Mouse (Mus musculus) kidney, adult 8-10 months (tissue): ENCODE results near the gene Cep170b.

Experiments used
- DNase-seq, 2 experiments: peaks; one replicate each; pipeline ENCODE4 v3.0.0; 2022

The Cep170b gene

DNA sequence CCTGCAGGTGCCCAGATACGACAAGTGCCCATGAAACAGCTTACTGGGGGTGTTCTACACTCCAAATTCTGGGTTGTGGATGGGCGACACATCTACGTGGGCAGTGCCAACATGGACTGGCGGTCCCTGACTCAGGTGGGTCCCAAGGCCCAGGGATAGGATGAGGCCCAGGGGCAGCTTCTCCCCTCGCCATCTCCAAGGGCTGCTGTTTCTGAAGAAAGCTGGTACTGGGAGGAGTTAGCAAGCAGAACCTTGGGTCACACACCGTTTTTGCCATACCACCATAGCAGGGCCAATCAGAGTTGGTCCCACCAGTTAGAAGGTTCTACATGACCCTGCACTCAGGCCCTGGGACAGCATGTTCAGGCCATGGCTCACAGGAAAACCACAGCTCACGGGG, 44.7 kb downstream of the Cep170b start:
- no peak for DNase-seq

DNA sequence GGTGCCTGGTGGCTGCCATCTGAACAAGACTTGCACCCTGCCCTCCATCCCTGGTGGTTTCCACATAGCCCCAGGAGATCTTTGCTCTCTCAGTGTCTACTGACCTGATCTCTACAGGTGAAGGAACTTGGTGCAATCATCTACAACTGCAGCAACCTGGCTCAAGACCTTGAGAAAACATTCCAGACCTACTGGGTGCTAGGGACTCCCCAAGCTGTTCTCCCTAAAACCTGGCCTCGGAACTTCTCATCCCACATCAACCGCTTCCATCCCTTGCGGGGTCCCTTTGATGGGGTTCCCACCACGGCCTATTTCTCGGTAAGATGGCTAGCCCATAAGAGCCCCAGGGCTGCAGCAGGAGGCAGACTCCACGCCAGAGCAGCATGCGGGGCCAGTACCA, 46.3 kb downstream of the Cep170b start:
- no peak for DNase-seq

DNA sequence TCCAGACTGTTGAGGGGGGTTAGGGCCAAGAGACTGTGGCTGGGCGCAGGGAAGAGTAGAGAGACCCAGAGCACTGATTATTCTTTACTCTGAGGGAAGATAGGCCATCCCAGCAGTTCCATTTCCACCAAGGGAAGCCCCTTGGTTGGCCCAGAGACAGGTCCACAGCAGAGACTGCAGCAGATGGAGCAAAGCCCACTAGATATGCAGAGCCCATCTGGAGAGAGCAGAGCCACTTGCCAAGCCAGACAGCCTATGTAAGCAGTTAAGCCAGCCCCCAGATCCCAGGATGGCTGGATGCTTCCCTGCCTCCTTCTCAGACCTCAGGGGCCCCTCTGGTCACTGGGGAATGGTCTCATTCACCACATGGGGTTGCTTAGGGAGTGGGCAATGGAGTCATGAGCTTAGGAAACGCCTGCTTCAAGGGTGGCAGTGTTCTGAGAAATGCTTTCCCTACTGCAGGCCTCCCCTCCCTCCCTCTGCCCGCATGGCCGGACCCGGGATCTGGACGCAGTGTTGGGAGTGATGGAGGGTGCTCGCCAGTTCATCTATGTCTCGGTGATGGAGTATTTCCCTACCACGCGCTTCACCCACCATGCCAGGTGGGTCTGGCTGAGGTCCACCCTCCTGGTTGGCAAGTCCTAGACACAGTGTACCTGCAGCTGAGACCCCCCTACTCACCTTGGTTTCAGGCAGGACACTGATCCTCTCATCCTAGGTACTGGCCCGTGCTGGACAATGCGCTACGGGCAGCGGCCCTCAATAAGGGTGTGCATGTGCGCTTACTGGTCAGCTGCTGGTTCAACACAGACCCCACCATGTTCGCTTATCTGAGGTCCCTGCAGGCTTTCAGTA, 47.0 kb downstream of the Cep170b start:
- DNase-seq = no peak

DNA sequence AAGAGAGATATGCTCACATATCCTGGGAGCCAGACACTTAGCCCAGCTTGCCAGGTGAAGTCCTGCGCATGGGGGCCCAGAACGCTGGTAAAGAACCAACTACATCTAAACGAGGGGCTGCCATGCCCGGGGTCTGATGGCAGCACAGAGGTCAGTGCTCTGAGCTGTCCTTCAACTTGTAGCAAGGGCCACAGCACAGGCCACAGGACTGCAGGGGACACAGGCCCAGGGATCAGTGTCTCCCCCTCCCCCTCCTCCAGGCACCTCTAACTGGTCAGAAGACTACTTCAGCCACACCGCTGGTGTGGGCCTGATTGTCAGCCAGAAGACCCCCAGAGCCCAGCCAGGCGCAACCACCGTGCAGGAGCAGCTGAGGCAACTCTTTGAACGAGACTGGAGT, 47.9 kb downstream of the Cep170b start:
- DNase-seq = no peak

DNA sequence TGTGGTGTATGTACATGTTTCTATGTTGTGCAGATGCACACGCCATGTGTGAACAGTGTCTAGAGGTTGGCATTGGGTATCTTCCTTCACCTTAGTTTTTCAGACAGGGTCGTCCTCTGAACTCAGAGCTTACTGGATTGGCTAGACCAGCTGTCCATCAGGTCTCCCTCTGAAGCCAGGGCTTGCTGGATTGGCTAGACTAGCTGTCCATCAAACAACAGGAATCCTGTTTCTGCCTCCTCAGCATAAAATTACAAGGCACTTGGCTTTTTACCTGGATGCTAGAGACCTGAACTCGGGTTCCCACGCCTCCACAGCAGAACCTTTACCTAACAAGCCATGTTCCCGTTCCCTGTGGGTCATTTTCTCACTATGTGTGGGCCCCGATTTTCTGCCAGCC, 48.8 kb downstream of the Cep170b start:
- DNase-seq = no peak

DNA sequence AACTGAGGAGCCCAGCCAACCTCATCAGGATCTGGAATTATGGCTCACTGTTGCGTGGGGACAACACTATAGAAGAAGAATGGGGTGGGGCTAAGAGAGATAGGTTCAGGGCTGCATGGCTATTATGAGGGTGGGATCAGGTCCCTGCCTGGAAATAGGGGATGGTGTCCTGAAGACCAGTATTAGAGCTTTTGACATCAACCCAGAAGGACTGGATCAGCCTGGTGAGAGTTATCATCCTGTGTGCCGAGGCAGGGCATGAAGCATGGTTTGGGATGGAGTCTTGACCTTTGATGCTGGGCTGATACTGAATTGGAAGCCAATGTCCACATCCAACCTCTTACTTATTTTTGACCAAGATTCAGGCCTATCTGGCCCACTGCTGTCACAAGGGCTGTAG, 49.5 kb downstream of the Cep170b start:
- DNase-seq = no peak

DNA sequence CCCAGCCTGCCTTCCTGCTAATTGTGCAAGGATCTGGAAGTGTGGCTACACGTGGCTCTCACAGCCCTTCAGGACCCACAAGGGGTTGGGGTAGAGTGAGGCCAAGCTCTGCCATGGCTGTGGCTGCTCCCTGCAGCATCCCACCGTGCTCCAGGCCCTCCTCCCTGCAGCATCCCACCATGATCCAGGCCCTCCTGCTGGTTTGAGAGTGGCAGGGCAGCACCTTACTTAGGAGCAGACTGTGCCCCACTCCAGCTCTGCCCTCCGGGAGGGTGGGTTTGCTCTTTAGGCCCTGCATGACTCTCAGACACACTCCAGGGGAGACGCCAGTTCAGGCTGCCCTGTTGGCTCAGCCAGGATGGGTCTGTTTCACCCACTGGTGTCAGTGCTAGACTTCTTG, 50.1 kb downstream of the Cep170b start:
- DNase-seq = no peak

DNA sequence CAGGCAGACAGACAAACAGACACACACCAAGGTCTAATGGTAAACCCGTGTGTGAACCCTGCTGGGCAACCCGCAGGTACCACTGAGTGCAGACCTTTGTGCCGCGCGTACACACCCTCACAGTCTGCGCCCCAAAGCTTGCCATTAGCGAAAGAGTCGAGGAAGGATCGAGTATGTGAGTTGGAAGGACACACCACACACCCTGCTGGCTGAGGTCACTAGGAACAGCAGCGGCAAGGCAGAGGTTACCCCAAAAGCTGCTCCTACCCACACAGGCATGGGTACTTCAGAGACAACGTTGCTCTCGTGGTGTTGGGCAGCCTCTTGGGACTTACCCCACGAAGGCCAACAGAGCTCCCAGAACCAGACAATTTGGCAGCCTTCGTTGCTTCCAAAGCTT, 52.1 kb downstream of the Cep170b start:
- no peak for DNase-seq

DNA sequence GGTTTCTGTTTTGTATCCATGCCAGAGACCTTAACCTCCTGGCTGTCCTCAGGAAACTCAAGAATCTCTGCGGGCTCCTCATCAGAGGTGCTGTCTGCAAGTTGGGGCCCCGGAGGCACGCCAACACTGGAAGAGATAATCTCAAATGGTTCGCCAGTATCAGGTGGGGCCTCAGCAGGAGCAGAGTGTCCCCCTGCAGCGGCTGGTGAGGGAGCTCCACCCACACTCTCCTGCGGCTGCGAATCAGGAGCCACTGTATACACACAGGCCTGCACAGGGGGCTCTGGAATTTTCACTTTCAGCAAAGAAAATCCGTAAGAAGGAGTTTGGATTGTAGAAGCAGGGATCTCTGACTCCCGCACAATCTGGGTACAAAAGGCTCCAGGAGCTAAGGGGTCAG, 53.1 kb downstream of the Cep170b start:
- DNase-seq = no peak

DNA sequence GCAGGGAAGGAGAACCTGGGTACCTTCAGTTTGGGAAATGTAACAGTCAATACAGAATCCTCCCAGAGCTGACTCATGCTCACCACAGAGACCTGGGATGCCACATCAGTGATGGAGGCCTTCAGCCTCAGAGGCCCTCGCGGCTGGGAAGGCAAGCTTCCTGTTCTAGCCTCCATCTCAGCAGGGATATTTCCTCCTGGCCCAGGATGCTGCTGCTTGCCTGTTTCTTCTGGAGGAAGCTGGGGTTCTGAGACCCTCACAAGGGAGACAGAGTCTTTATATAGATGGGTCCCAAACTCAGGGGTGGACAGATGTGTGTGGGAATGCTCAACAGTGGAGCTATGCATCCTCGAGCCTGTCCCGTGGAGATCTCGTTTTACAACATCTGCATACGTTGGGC, 53.8 kb downstream of the Cep170b start:
- no peak for DNase-seq

DNA sequence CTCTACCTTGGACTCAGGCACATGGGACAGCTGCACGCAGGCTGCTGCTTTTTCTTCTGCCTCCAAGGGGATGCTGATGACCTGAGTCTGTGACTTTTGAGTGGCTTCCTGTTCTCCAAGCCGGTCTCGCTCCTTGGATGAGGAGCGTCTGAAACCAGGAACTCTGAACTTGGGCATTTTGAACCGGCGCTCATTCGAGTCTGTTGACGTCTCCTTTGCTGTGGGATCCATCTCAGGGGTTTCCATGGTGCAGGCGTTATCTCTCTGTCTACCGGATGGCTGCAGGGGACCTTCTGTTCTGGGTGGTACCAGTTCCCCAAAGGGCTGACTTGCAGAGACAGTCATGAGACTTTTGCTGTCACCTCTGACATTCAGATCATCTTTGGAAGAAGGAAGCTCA, 54.2 kb downstream of the Cep170b start:
- DNase-seq = no peak

DNA sequence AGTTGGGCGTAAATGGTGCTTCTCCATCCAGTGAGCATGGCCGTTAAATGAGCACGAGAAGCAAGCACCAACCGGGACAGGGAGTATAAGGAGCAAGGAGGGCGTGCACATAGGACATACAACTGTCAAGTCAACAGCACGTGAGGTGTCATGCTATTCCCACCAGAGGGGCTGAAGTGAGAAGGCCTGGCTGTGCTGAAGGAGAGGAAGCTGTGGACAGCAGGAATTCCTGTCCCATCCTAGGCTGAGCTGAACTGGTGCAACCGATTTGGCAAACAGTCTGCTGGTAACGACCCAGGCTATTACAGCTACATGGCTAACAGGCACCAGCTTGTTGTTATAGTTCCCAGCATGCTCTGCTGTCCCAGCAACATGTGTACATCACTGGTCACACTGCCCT, 70.8 kb downstream of the Cep170b start:
- no peak for DNase-seq

DNA sequence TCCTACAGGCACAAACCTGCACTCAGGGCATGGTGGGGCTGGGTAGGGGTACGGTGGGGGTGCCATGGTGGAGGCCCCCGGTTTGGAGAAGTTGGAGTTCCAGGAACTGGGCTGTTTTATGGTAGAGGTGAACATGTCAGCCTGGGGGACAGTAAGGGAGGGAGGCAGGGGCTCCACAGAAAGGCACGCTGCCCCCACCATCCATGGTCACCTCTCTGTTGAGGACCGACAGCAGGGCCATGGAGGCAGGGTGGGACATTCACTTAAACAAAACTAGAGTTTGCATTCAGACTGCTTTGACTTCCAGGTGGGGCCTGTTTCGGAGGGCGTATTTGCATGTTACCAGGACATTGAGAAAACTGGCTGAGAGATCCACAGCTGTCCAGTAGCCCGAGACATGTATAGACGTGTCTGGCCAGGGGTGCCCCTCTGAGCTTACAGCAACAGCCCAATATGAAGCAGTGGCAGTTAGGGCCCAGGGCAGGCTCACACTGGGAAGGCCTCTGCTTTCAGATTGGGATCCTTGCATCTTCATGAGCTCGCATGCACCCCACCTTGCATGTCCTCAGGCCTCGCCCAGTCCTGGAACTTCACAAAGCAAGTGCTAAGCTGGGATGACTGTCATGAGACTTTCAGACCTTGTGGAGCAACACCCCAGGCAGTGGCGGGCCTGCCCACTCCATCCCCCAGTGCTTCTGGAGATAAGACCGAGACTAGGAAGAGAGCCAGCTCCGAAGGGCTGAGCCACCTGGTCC, 73.5 kb downstream of the Cep170b start:
- DNase-seq = no peak

DNA sequence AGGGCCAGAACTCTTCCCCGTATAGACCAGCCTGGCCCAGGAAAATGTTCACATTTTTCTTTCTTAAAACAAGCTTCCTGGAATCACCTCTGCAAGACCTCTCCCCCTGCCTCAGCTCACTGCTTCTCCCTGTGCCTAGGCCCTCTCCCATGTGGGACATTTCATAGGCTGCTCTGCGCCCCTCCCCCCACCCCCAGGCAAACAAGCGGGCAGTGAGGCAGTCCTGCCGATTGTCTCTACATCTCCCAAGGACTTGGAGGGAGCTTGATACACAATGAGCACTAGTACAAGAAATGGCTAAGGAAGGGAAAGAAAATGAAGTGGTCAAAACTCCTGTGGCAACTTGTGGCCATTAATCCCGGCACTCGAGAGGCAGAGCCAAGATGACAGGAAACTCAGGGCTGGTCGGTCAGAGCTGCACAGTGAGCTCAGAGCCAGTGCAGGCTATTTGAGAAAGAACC, 74.1 kb downstream of the Cep170b start:
- DNase-seq = no peak

DNA sequence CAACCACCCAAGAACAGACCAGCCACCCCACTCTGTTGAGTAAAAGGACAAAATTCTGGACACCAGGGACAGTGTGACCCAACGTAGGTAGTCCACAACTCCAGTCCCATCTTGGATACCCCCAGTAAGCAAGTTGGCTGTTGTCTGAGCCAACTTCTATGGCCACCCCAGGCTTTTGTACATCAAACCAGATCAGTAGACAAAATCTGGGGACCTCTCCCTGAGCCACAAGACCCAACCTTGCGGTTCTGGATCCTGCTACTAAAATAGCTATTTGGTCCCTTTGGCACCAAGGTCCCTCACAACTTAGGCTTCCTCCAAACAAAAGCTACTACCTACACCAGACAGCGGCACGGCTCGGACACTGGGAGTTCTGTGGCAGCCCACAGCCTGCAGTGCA, 74.7 kb downstream of the Cep170b start:
- DNase-seq = no peak

DNA sequence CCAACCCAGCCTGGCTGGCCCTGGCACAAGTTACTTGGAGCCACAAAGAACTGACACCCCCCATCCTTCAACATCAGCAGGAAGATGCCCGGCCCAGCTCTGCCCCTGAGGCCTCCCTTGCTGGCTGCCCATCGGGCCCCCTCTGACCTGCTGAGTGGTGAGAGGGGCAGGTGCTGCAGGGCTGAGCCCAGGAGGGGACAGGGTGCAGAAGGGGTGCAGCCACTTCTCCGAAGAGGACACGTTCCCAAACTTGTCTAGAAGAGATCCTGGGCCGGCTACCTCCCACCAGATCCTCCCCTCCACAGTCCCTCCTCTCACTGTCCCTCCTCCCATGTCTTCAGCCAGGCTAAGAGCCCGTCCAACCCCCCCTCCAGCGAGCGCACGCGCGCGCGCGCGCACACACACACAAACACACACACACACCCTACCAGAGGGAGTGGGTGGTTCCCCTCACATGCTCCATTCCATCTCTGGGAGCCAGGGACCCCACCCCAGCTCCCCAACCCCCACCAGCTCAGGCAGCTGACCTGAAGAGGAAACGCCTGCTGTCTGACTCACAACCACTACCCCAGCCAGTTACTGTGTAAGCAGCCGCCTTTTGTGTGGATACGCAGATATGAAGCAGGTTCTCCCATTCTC, 75.3 kb downstream of the Cep170b start:
- no peak for DNase-seq
